Mouse (Mus musculus) midbrain, postnatal 0 days (tissue): ENCODE measurements around the gene Tprgl. TPM values are rescaled to one million over a fixed set of nuclear protein-coding genes. Genes with fewer than 3 reads are reported as not detected.
A peak's percentile ranks its signal among the peaks of the same experiment; 100 is the strongest.

Source experiments
- ATAC-seq: fragments of 200-750 bp; cut with Nextera tagmentation; 2 replicates; pipeline ENCODE4 v1.8.0; 2017; ENCODE audit warnings: moderate number of reproducible peaks, mild to moderate bottlenecking, moderate TSS enrichment, moderate library complexity; ENCODE audit not compliant: low FRiP score
- DNase-seq: peaks from one replicate; pipeline ENCODE4 v3.0.0-alpha.2; 2015; ENCODE audit warnings: low spot score
- H3K27ac ChIP-seq: fragments of 300-500 bp; sonication (generic); 2 replicates; pipeline ENCODE4 v1.5.1; 2014; ENCODE audit warnings: low read depth, mild to moderate bottlenecking, low read length, mixed read lengths
- H3K27me3 ChIP-seq: fragments of 300-500 bp; sonication (generic); 2 replicates; pipeline ENCODE4 v1.6.1; 2014; ENCODE audit warnings: low read length, control low read depth, mixed read lengths; ENCODE audit not compliant: insufficient read depth
- H3K36me3 ChIP-seq: fragments of 300-500 bp; sonication (generic); 2 replicates; pipeline ENCODE4 v1.6.1; 2014; ENCODE audit warnings: low read length, control low read depth, mixed read lengths; ENCODE audit not compliant: insufficient read depth
- H3K4me1 ChIP-seq: fragments of 300-500 bp; sonication (generic); 2 replicates; pipeline ENCODE4 v1.6.1; 2014; ENCODE audit warnings: mild to moderate bottlenecking, control low read depth, antibody characterized with exemption, low read length, mixed read lengths; ENCODE audit not compliant: insufficient read depth
- H3K4me2 ChIP-seq: fragments of 300-500 bp; sonication (generic); 2 replicates; pipeline ENCODE4 v1.6.1; 2014; ENCODE audit warnings: low read depth, mild to moderate bottlenecking, low read length, mixed read lengths; ENCODE audit not compliant: poor library complexity, severe bottlenecking
- H3K4me3 ChIP-seq: fragments of 300-500 bp; sonication (generic); 2 replicates; pipeline ENCODE4 v1.5.1; 2014; ENCODE audit warnings: low read depth, mild to moderate bottlenecking, low read length, moderate library complexity
- H3K9ac ChIP-seq: fragments of 300-500 bp; sonication (generic); replicated peaks from 2 replicates; pipeline ENCODE4 v1.6.1; 2014; ENCODE audit warnings: mild to moderate bottlenecking, low read length, moderate library complexity, mixed read lengths; ENCODE audit not compliant: poor library complexity, severe bottlenecking
- H3K9me3 ChIP-seq: fragments of 300-500 bp; sonication (generic); 2 replicates; pipeline ENCODE4 v1.6.1; 2016; ENCODE audit warnings: low read length, control low read depth
- CTCF ChIP-seq: IDR thresholded peaks from 2 replicates; pipeline ENCODE4 v1.5.1; 2016; ENCODE audit warnings: antibody characterized with exemption, mild to moderate bottlenecking
- whole genome bisulfite sequencing: fragments of 180-500 bp; shearing (Covaris S2); extraction: QIAGEN DNeasy Blood & Tissue Kit; methylation state at CpG from one replicate; pipeline ENCODE4 v1.1.7; 2014; 5-methylcytosine and 5-hydroxymethylcytosine counted together
- polyA plus RNA-seq: library from polyadenylated mRNA; unstranded; fragments of >200 nt; fragmentation: Nextera tagmentation; extraction: Ambion mirVana; gene quantifications from 2 replicates; pipeline ENCODE4 v1.2.1, GENCODE M21; 2015
- total RNA-seq: library from RNA; depleted of rRNA; stranded (reverse); fragments of >200 nt; gene quantifications from 2 replicates; pipeline ENCODE4 v1.2.3, GENCODE M21; 2014

The Tprgl gene
- total and polyA plus RNA-seq, 2 experiments from 2014 or later = 227 to 241 TPM

- 81% methylated on average over 7 of the region's 7 CpGs for WGBS
These were observed 38.1 kb downstream of the Tprgl start for GRCm38 (mm10) chr4:154122374-154122773.

GRCm38 (mm10) chr4:154121800-154122199 is 38.7 kb downstream of the Tprgl start:
- Histone ChIP-seq H3K4me1 (no peaks in the 10 kb centered on the region), H3K27ac (no peak overlapping the region), H3K27me3 (no peaks in the 10 kb centered on the region; the same call in 1 of the 2 replicates), H3K4me3 (no peak overlapping the region), H3K9me3 (no peaks in the 10 kb centered on the region), H3K36me3 (no peaks in the 10 kb centered on the region), H3K9ac (no peak overlapping the region), H3K4me2 (no peak overlapping the region)
- ATAC-seq = no peak
- DNase-seq = no peak
- no peak for TF ChIP-seq CTCF
- 74% methylated on average over 11 of the region's 11 CpGs for WGBS

More at GRCm38 (mm10) chr4:154122374-154122773, 38.1 kb downstream of the Tprgl start:
- no peak overlapping the region for H3K4me3 ChIP-seq
- no peak overlapping the region for H3K27ac ChIP-seq
- H3K4me2 ChIP-seq = no peak overlapping the region
- no peaks in the 10 kb centered on the region for H3K9me3 ChIP-seq
- ATAC-seq (no peak), DNase-seq (no peak)
- no peak overlapping the region for H3K9ac ChIP-seq
- no peaks in the 10 kb centered on the region for H3K36me3 ChIP-seq
- no peak for TF ChIP-seq CTCF
- H3K4me1 ChIP-seq = no peaks in the 10 kb centered on the region
- no peaks in the 10 kb centered on the region; the same call in 1 of the 2 replicates for H3K27me3 ChIP-seq

- Histone ChIP-seq H3K27ac (no peak overlapping the region), H3K27me3 (no peaks in the 10 kb centered on the region; the same call in 1 of the 2 replicates), H3K9ac (no peak overlapping the region), H3K4me1 (no peaks in the 10 kb centered on the region), H3K4me3 (no peak overlapping the region), H3K36me3 (no peaks in the 10 kb centered on the region), H3K4me2 (no peak overlapping the region), H3K9me3 (no peaks in the 10 kb centered on the region)
- DNase-seq = no peak
- TF ChIP-seq CTCF = no peak
- 80% methylated on average over 9 of the region's 9 CpGs for WGBS
- ATAC-seq = no peak
These were observed 41.3 kb downstream of the Tprgl start for GRCm38 (mm10) chr4:154119208-154119607.

- Histone ChIP-seq H3K4me1 (no peaks in the 10 kb centered on the region), H3K9ac (no peak overlapping the region), H3K36me3 (no peaks in the 10 kb centered on the region), H3K4me3 (no peak overlapping the region), H3K4me2 (no peak overlapping the region), H3K27ac (no peak overlapping the region), H3K27me3 (no peaks in the 10 kb centered on the region; the same call in 1 of the 2 replicates), H3K9me3 (no peaks in the 10 kb centered on the region)
- TF ChIP-seq CTCF = no peak
- DNase-seq = peak; percentile 32
- no peak for ATAC-seq
- WGBS = 66% methylated on average over 9 of the region's 9 CpGs
These were observed 41.7 kb downstream of the Tprgl start for GRCm38 (mm10) chr4:154118782-154119181.

GRCm38 (mm10) chr4:154116421-154116820 is 44.0 kb downstream of the Tprgl start:
- 43% methylated on average over 7 of the region's 7 CpGs for WGBS
- no peaks in the 10 kb centered on the region for H3K4me1 ChIP-seq
- TF ChIP-seq CTCF = no peak
- H3K36me3 ChIP-seq = no peaks in the 10 kb centered on the region
- H3K27ac ChIP-seq = no peak overlapping the region
- no peaks in the 10 kb centered on the region for H3K27me3 ChIP-seq
- ATAC-seq (no peak), DNase-seq (no peak)
- no peak overlapping the region for H3K4me3 ChIP-seq
- no peak overlapping the region for H3K9ac ChIP-seq
- no peaks in the 10 kb centered on the region for H3K9me3 ChIP-seq
- H3K4me2 ChIP-seq = no peak overlapping the region

- Histone ChIP-seq H3K4me3 (no peak overlapping the region), H3K36me3 (no peaks in the 10 kb centered on the region), H3K4me2 (no peak overlapping the region), H3K9me3 (no peaks in the 10 kb centered on the region), H3K27ac (no peak overlapping the region), H3K4me1 (no peaks in the 10 kb centered on the region), H3K9ac (no peak overlapping the region), H3K27me3 (peaks cover 4% of the 10 kb centered on the region)
- TF ChIP-seq CTCF = no peak
- 81% methylated on average over 11 of the region's 11 CpGs for WGBS
- DNase-seq (no peak), ATAC-seq (no peak)
These were observed 50.6 kb downstream of the Tprgl start for GRCm38 (mm10) chr4:154109850-154110243.
